Mouse (Mus musculus): Measurements from ENCODE around the gene Rbm25.
A peak's percentile ranks its signal among the peaks of the same experiment; 100 is the strongest.

Rbm25 gene

GRCm38 (mm10) chr12:83650346-83650745, 19.3 kb downstream of the Rbm25 start:
- no peak for DNase-seq (ENCODE audit: low spot score)

GRCm38 (mm10) chr12:83651414-83651813, 20.4 kb downstream of the Rbm25 start:
- no peak for DNase-seq (ENCODE audit: low spot score)

- DNase-seq (ENCODE audit: low spot score) = no peak
These were observed 54.4 kb downstream of the Rbm25 start for GRCm38 (mm10) chr12:83685466-83685865.

- no peak for DNase-seq (ENCODE audit: low spot score)
These were observed 55.7 kb downstream of the Rbm25 start for GRCm38 (mm10) chr12:83686575-83687350.

GRCm38 (mm10) chr12:83687934-83688315, 56.9 kb downstream of the Rbm25 start, which contains the start of gene Psen1:
Gene Psen1 (plus strand): TSS chr12:83688152.
- peak; percentile 89 for DNase-seq (ENCODE audit: low spot score)

- no peak for DNase-seq (ENCODE audit: low spot score)
These were observed 57.5 kb downstream of the Rbm25 start for GRCm38 (mm10) chr12:83688316-83689086.

GRCm38 (mm10) chr12:83689087-83689432, 58.0 kb downstream of the Rbm25 start:
- DNase-seq (ENCODE audit: low spot score) = no peak

GRCm38 (mm10) chr12:83694011-83694410, 63.0 kb downstream of the Rbm25 start:
- DNase-seq (ENCODE audit: low spot score) = no peak

GRCm38 (mm10) chr12:83694669-83695068, 63.6 kb downstream of the Rbm25 start:
- no peak for DNase-seq (ENCODE audit: low spot score)

GRCm38 (mm10) chr12:83698637-83699036, 67.6 kb downstream of the Rbm25 start:
- DNase-seq (ENCODE audit: low spot score) = no peak

- DNase-seq (ENCODE audit: low spot score) = no peak
These were observed 70.6 kb downstream of the Rbm25 start for GRCm38 (mm10) chr12:83701608-83702007.

GRCm38 (mm10) chr12:83702796-83703195, 71.8 kb downstream of the Rbm25 start:
- DNase-seq (ENCODE audit: low spot score) = no peak

- DNase-seq (ENCODE audit: low spot score) = no peak
These were observed 75.9 kb downstream of the Rbm25 start for GRCm38 (mm10) chr12:83706951-83707350.

- DNase-seq (ENCODE audit: low spot score) = no peak
These were observed 77.4 kb downstream of the Rbm25 start for GRCm38 (mm10) chr12:83708160-83709092.

GRCm38 (mm10) chr12:83709934-83710333, 78.9 kb downstream of the Rbm25 start:
- DNase-seq (ENCODE audit: low spot score) = no peak

GRCm38 (mm10) chr12:83713749-83714148, 82.7 kb downstream of the Rbm25 start:
- DNase-seq (ENCODE audit: low spot score) = no peak

- peak; percentile 48 for DNase-seq (ENCODE audit: low spot score)
These were observed 85.6 kb downstream of the Rbm25 start for GRCm38 (mm10) chr12:83716416-83717184.

- DNase-seq (ENCODE audit: low spot score) = no peak
These were observed 88.4 kb downstream of the Rbm25 start for GRCm38 (mm10) chr12:83719431-83719830.

GRCm38 (mm10) chr12:83721281-83721680, 90.2 kb downstream of the Rbm25 start:
- no peak for DNase-seq (ENCODE audit: low spot score)

GRCm38 (mm10) chr12:83723037-83723436, 92.0 kb downstream of the Rbm25 start:
- no peak for DNase-seq (ENCODE audit: low spot score)

GRCm38 (mm10) chr12:83726510-83727308, 95.7 kb downstream of the Rbm25 start:
- DNase-seq (ENCODE audit: low spot score) = no peak
